Mouse (Mus musculus): Measurements from ENCODE around the gene Ramp3.
"Not testable (repeated sequence)": the region's sequence is repeated elsewhere in the genome, so short reads cannot be mapped to it uniquely, and the experiment has no call there.

The Ramp3 gene

GRCm38 (mm10) chr11:6658271-6658670 is at the start of gene Ramp3:
Gene Ramp3 (plus strand): TSS chr11:6658521.
- DNase-seq (ENCODE audit: low spot score in 2 of 2): no peak

GRCm38 (mm10) chr11:6615250-6616205 is 42.8 kb upstream of the Ramp3 start:
- no peak for DNase-seq (ENCODE audit: low spot score in 2 of 2)

- no peak for DNase-seq (ENCODE audit: low spot score in 2 of 2)
Measured at GRCm38 (mm10) chr11:6623704-6624103, 34.6 kb upstream of the Ramp3 start.

GRCm38 (mm10) chr11:6624619-6625382 is 33.5 kb upstream of the Ramp3 start:
- no peak for DNase-seq (ENCODE audit: low spot score in 2 of 2)

DNA sequence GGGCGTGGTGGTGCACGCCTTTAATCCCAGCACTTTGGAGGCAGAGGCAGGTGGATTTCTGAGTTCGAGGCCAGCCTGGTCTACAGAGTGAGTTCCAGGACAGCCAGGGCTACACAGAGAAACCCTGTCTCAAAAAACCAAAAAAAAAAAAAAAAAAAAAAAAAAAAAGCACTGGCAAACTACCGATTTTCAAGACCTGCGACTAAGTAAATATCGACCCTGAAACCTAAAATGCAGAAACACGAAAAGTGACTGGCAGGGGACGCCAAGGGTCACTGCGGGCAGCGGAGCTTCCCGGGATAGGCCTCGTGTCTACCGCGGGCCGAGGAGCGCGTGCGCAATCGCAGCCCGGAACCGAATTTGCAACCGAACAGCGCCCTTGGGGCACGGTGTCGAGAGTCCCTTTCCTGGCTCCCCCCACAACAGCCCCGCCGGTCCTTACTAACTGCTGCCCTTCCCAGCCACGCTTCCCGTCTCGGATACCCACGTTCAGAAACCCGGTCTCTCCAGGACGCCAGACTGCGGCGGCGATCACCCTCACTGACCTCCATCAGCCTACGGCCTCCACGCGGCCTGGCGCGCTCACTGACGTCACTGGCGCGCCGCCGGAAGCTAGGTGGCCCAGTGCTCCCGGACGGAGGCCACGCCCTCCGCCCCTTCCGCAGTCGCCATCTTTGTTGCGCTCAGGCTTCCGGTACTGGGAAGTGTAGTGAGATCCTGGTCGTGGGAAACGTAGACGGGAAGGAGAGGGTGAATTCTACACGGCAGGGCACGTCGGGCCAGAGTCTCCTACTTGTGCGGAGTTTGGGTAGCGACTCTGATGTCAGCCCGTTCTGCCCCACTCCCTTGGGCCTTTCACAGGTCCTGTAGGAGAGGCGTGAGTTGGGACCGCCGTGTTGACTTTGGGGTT is 32.6 kb upstream of the Ramp3 start, which contains the start of gene Tbrg4:
TSS of gene Tbrg4 (minus strand) at position 590 of the 910 bp plus-strand sequence.
- peak; percentile 81 to 92 for DNase-seq (ENCODE audit: low spot score in 2 of 2)

- no peak for DNase-seq (ENCODE audit: low spot score in 2 of 2)
Measured at GRCm38 (mm10) chr11:6626388-6626772, 31.9 kb upstream of the Ramp3 start.

DNA sequence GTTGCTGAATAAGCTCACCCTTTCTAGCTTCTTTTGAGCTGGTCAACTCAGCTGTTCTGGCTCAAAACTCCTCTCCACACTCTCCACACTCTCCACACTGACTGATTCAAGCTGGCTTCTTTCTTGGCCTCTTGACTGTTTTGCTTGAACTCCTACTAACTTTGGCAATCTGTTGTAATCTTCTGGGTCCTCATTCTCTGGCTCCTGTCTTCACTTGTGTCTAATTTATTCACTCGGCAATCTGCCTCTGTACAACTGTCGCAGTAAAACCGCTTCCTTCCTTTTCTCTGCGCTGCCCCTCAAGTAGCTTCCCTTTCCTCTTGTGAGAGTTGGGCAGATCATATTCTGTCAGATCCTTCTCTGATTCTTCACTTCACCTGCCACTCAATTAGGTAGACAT is 30.6 kb upstream of the Ramp3 start:
- no peak for DNase-seq (ENCODE audit: low spot score in 2 of 2)

DNA sequence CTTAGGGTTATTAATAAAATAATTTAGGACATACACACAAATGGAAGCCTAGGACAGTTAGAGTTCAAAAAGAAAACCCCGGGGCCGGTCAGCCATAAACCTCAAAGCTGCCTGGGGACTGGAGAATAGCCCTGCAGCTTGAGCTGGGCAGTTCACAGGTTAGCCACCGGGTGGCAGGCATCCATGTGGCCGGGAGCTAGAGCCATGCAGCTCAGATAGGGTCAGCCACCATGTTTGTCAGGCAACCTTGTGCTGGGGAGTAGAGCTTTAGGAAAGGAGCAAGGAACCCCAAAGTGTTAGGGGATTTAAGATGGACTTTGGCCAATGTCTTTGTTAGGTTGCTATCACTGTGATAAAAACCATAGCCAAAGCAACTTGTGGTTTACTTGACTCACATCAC is 29.8 kb upstream of the Ramp3 start:
- peak in 1 of 2 experiments; percentile 34 for DNase-seq (ENCODE audit: low spot score in 2 of 2)

- no peak for DNase-seq (ENCODE audit: low spot score in 2 of 2)
Measured at GRCm38 (mm10) chr11:6629655-6630054, 28.7 kb upstream of the Ramp3 start.

DNA sequence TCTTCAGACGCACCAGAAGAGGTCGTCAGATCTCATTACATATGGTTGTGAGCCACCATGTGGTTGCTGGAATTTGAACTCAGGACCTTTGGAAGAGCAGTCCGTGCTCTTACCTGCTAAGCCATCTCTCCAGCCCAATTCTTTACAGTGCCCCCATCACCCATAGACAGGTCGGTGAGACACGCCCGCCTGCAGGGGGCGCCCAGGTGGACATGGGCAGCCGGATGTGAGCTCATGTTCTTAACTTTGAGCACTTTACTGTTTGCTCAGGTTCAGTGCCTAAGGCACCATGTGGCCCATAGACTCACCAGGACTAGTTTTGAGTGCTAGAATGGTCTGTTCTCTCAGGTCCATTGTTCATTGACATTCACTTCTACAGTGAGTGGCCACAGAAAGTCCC is 22.2 kb upstream of the Ramp3 start:
- no peak for DNase-seq (ENCODE audit: low spot score in 2 of 2)

GRCm38 (mm10) chr11:6638537-6638936 is 19.8 kb upstream of the Ramp3 start, which contains the start of gene Wap:
Gene Wap (minus strand): TSS chr11:6638637.
- no peak for DNase-seq (ENCODE audit: low spot score in 2 of 2)

GRCm38 (mm10) chr11:6639072-6639471 is 19.2 kb upstream of the Ramp3 start:
- no peak for DNase-seq (ENCODE audit: low spot score in 2 of 2)

GRCm38 (mm10) chr11:6644566-6644965 is 13.8 kb upstream of the Ramp3 start:
- no peak for DNase-seq (ENCODE audit: low spot score in 2 of 2)

GRCm38 (mm10) chr11:6647831-6648724 is 10.2 kb upstream of the Ramp3 start:
- DNase-seq (ENCODE audit: low spot score in 2 of 2): no peak

DNA sequence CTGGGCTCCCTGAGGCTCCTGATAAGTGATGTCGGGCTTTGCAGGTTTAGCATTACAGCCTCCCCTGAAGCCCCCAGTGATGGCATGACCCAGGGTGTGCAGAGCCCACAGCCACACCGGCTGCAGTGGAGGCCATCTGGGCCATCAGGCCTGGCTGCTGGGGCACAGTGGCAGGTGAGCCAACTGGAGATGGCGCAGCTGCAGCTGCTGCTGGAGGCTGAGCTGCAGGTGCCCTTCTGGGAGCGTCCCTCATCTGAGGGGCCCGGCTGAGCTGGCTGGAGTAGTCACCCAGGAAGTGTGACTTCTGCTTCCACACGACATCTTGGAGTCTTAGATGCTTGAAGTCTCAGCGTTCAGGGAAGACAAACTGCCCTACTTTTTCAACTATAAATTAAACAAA is 7.8 kb upstream of the Ramp3 start:
- no peak for DNase-seq (ENCODE audit: low spot score in 2 of 2)

GRCm38 (mm10) chr11:6652978-6653377 is 5.3 kb upstream of the Ramp3 start:
- not testable (repeated sequence) for DNase-seq (ENCODE audit: low spot score in 2 of 2)

GRCm38 (mm10) chr11:6654903-6655302 is 3.4 kb upstream of the Ramp3 start:
- DNase-seq (ENCODE audit: low spot score in 2 of 2): peak; percentile 55 to 93

GRCm38 (mm10) chr11:6661206-6661605 is 2.9 kb downstream of the Ramp3 start:
- no peak for DNase-seq (ENCODE audit: low spot score in 2 of 2)

DNA sequence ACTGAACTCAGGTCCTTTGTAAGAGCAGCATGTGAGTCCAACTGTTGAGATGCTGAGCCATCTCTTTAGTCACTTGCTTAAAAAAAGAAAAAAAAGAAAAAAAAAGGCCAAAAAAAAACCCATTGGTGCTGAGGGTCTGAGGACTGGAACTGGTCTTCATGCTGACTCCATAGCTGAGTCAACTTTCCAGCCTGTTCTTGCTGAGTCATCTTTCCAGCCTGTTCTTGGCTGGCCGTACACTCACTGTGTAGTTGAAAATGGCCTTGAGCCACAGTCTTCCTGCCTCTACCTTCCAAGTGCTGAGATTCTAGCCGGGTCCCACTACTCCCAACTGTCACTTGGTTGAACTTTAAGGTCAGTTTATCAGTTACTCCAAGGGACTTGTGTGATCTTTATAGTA is 8.3 kb downstream of the Ramp3 start:
- DNase-seq (ENCODE audit: low spot score in 2 of 2): no peak

GRCm38 (mm10) chr11:6669041-6669440 is 10.7 kb downstream of the Ramp3 start:
- no peak for DNase-seq (ENCODE audit: low spot score in 2 of 2)
